Mouse (Mus musculus) hindbrain, embryonic 16.5 days (tissue): ENCODE data around the gene Nrip1. TPM values are rescaled to one million over a fixed set of nuclear protein-coding genes. Genes with fewer than 3 reads are reported as not detected.
"Not testable (repeated sequence)": the region's sequence is repeated elsewhere in the genome, so short reads cannot be mapped to it uniquely, and the experiment has no call there.

Experiments used
- ATAC-seq: fragments of 200-750 bp; cut with Nextera tagmentation; 2 replicates; pipeline ENCODE4 v1.8.0; 2017; ENCODE audit warnings: moderate TSS enrichment, moderate library complexity
- H3K27ac ChIP-seq: fragments of 300-500 bp; sonication (generic); 2 replicates; pipeline ENCODE4 v1.5.1; 2014; ENCODE audit warnings: low read depth, mild to moderate bottlenecking, control low read depth, low read length, moderate library complexity
- H3K27me3 ChIP-seq: fragments of 300-500 bp; sonication (generic); replicated peaks from 2 replicates; pipeline ENCODE4 v1.6.1; 2014; ENCODE audit warnings: low read length; ENCODE audit not compliant: control insufficient read depth, insufficient read depth
- H3K36me3 ChIP-seq: fragments of 300-500 bp; sonication (generic); 2 replicates; pipeline ENCODE4 v1.6.1; 2014; ENCODE audit warnings: mild to moderate bottlenecking, low read length, moderate library complexity, mixed read lengths; ENCODE audit not compliant: control insufficient read depth, insufficient read depth
- H3K4me1 ChIP-seq: fragments of 300-500 bp; sonication (generic); 2 replicates; pipeline ENCODE4 v1.6.1; 2014; ENCODE audit warnings: low read depth, low read length; ENCODE audit not compliant: control insufficient read depth, insufficient read depth
- H3K4me2 ChIP-seq: fragments of 300-500 bp; sonication (generic); 2 replicates; pipeline ENCODE4 v1.6.1; 2014; ENCODE audit warnings: mild to moderate bottlenecking, low read length, control low read depth, moderate library complexity
- H3K4me3 ChIP-seq: fragments of 300-500 bp; sonication (generic); 2 replicates; pipeline ENCODE4 v1.5.1; 2014; ENCODE audit warnings: mild to moderate bottlenecking, low read length, control low read depth, moderate library complexity
- H3K9ac ChIP-seq: fragments of 300-500 bp; sonication (generic); 2 replicates; pipeline ENCODE4 v1.6.1; 2014; ENCODE audit warnings: low read depth, mild to moderate bottlenecking, control low read depth, low read length, moderate library complexity
- H3K9me3 ChIP-seq: fragments of 300-500 bp; sonication (generic); 2 replicates; pipeline ENCODE4 v1.6.1; 2014; ENCODE audit warnings: mild to moderate bottlenecking, low read length, moderate library complexity; ENCODE audit not compliant: control insufficient read depth
- WGBS: fragments of 180-500 bp; shearing (Covaris S2); extraction: QIAGEN DNeasy Blood & Tissue Kit; methylation state at CpG from one replicate; pipeline ENCODE4 v1.1.7; 2014; 5-methylcytosine and 5-hydroxymethylcytosine counted together
- polyA plus RNA-seq: library from polyadenylated mRNA; unstranded; fragments of >200 nt; fragmentation: Nextera tagmentation; extraction: Ambion mirVana; gene quantifications from 2 replicates; pipeline ENCODE4 v1.2.1, GENCODE M21; 2015

Nrip1 gene
- polyA plus RNA-seq, 1 experiment from 2014 or later: 29.0 TPM

DNA sequence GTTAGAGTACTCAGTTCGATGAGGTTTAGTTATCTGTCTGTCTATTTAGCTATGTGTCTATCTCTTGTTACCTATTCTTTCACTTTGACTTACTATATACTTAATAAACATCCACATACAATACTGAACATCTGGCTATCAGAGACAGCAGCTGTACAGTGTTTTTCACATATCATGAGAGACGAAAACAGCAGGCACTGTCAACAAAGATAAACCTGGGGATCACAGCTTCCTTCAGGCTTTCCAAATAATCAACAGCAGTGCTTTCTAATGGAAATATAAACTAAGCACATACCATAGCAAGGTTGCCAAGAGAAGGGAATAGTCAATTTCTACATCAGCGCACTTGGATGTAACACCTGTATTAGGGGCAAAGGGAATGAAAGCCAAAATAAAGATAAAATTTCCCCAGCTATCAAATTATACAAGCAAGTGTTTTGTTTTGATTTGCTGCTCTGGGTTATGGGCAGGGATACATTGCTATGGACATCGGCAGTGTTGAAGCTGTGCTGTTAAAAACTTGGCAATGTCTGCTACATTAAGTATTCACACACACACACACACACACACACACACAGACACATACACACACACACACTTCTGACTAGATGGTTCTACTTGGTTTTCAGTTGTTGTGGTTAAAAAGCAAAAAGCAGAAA lies 35.2 kb upstream of the Nrip1 start:
- Histone ChIP-seq H3K27ac (no peak overlapping the region), H3K9me3 (no peaks in the 10 kb centered on the region), H3K4me3 (no peak overlapping the region), H3K27me3 (no peaks in the 10 kb centered on the region), H3K36me3 (no peaks in the 10 kb centered on the region), H3K4me2 (no peak overlapping the region), H3K4me1 (no peaks in the 10 kb centered on the region), H3K9ac (no peak overlapping the region)
- 84% methylated on average over 4 of the region's 4 CpGs for WGBS
- ATAC-seq: no peak

DNA sequence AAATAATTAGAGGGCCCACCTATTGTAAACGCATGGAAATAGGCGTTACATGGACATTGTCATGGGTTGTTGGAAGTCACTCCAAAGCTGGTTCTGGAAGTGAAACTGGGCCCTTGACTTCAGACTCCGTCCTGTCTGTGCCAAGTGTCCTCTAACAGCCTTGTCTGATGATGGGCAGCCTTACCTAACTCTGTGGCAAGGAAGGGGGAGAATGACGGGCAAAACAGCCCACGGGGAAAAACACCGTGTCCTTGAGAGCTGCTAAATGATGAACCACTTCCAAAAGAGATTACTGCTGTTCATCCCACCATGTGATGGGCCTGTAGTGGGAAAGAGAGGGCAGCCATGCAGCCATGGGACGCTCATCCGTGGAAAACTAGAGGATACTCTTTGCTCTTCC lies 34.6 kb upstream of the Nrip1 start:
- Histone ChIP-seq H3K4me3 (no peak overlapping the region), H3K27ac (no peak overlapping the region), H3K27me3 (no peaks in the 10 kb centered on the region), H3K4me2 (no peak overlapping the region), H3K9ac (no peak overlapping the region), H3K9me3 (no peaks in the 10 kb centered on the region), H3K36me3 (no peaks in the 10 kb centered on the region), H3K4me1 (no peaks in the 10 kb centered on the region)
- WGBS: 88% methylated on average over 8 of the region's 8 CpGs
- no peak for ATAC-seq

DNA sequence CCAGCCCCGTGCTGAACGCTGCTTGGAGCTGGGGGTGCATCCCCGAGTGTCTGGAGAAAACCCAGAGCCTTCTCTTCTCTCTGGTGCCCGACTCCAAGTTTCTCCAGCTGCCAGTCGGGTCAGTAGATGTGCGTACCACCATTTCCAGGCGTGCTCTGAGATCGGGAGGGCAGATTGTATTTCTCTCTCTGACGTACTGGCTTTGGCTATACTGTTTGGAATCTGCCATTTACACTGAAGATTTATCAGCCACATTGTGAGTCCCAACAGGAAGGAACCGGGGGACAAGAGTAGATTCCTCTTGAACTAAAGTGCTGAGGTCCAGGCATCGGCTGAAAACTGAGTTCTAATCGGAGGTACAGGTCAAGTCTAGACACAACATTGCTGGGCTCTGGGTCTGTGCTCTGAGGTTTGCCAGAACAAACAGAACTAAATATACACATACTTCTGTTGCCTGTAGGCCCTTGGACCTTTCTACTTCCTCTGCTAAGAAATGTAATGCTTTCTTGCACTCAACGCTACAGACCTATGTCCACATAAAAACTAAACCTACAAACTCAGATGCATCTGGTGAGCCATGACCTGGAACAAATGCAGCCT lies 33.8 kb upstream of the Nrip1 start:
- Histone ChIP-seq H3K4me1 (no peaks in the 10 kb centered on the region), H3K4me3 (no peak overlapping the region), H3K36me3 (no peaks in the 10 kb centered on the region), H3K27ac (no peak overlapping the region), H3K9ac (no peak overlapping the region), H3K27me3 (no peaks in the 10 kb centered on the region), H3K9me3 (no peaks in the 10 kb centered on the region), H3K4me2 (no peak overlapping the region)
- ATAC-seq: no peak
- WGBS: 80% methylated on average over 13 of the region's 13 CpGs

DNA sequence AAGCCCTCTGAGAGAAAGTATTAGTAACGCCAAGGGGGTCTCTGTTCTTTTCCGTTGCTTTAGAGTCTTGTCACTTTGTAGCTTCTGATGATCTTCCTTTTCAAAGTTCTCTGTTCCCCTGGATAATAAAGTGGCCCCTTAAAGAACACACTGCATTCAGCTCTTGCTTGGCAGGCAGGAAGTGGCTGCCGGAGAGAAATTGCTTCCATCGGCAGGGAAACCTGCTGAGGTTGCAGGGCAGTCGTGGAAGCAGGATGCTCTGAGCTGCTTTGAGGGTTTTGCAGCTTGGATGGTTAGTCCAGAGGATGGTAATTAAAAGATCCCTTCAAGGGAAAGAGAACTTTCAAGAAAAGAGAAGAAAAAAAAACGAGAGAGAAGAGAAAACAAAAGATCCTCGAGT lies 33.3 kb upstream of the Nrip1 start:
- ATAC-seq: no peak
- no peaks in the 10 kb centered on the region for H3K27me3 ChIP-seq
- H3K9ac ChIP-seq: no peak overlapping the region
- no peak overlapping the region for H3K4me3 ChIP-seq
- H3K36me3 ChIP-seq: no peaks in the 10 kb centered on the region
- no peak overlapping the region for H3K4me2 ChIP-seq
- no peaks in the 10 kb centered on the region for H3K4me1 ChIP-seq
- 49% methylated on average over 7 of the region's 7 CpGs for WGBS
- H3K27ac ChIP-seq: no peak overlapping the region
- H3K9me3 ChIP-seq: no peaks in the 10 kb centered on the region

DNA sequence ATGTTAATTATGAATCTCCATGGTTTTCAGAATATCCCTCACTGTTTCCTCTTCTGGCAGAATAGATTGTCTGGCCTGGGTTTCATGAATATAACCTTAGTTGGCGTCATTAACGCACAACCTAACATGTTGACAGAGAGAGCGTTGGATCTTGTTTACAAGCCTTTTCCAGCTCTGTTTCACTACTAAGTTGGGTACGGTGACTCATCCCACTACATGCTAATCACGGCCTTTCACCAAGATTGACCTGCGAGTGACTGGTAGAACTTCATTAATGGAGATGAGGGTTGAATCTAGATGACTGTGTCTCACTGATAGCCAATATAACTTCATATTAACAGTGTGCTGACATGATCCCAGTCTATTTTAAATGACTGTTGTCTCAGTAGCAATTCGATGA lies 32.7 kb upstream of the Nrip1 start:
- no peak overlapping the region for H3K4me3 ChIP-seq
- no peaks in the 10 kb centered on the region for H3K27me3 ChIP-seq
- 93% methylated on average over 7 of the region's 7 CpGs for WGBS
- H3K9ac ChIP-seq: no peak overlapping the region
- H3K4me1 ChIP-seq: no peaks in the 10 kb centered on the region
- no peak overlapping the region for H3K27ac ChIP-seq
- H3K36me3 ChIP-seq: no peaks in the 10 kb centered on the region
- H3K9me3 ChIP-seq: no peaks in the 10 kb centered on the region
- no peak overlapping the region for H3K4me2 ChIP-seq
- ATAC-seq: no peak

DNA sequence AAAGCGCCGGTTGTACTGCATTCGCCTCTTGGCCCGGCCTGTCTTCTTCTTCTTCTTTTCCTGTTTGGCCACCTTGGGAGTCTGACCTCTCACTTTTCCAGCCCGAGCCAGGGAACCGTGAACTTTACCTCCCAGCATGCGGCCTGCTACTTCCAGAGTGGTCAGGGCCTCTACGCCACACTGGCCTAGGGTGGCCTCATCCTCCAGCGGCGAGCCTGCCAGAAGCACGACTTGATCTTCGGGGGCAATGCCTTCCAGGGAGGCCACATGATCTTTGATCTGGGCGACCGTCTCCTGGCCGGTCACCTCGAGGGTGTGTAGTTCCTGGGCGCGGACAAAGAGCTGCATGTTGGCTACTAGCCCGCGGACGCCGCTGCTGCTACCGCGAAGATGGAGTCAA lies 29.7 kb upstream of the Nrip1 start:
- H3K27ac ChIP-seq, ATAC-seq, H3K36me3 ChIP-seq, H3K9ac ChIP-seq, H3K9me3 ChIP-seq, H3K4me3 ChIP-seq, H3K4me1 ChIP-seq, H3K27me3 ChIP-seq, H3K4me2 ChIP-seq: not testable (repeated sequence)
- WGBS: 93% methylated on average over 24 of the region's 24 CpGs

DNA sequence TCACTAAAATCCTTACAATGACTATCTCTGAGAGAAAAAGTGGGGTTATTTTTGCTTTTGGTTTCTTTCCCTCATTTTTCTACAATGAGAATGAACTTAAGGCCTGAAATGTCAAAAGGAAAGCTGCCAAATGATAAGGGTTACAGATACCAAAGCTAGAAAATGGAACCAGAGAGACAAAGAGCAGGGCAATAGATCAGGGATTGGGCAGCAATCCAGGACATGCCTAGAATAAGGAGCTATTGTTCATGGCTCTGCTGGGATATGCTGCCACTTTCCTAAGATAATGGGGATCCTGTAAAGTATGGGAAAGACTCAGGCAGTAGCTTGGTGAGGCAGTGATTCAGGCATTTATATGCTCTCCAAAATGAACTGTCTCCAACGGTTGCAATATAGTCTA lies 22.9 kb upstream of the Nrip1 start:
- WGBS: 22% methylated on average over 1 of the region's 1 CpGs
- no peaks in the 10 kb centered on the region for H3K9me3 ChIP-seq
- no peaks in the 10 kb centered on the region for H3K4me1 ChIP-seq
- H3K4me2 ChIP-seq: no peak overlapping the region
- H3K27me3 ChIP-seq: no peaks in the 10 kb centered on the region
- ATAC-seq: no peak
- H3K36me3 ChIP-seq: no peaks in the 10 kb centered on the region
- no peak overlapping the region for H3K27ac ChIP-seq
- no peak overlapping the region for H3K9ac ChIP-seq
- H3K4me3 ChIP-seq: no peak overlapping the region

DNA sequence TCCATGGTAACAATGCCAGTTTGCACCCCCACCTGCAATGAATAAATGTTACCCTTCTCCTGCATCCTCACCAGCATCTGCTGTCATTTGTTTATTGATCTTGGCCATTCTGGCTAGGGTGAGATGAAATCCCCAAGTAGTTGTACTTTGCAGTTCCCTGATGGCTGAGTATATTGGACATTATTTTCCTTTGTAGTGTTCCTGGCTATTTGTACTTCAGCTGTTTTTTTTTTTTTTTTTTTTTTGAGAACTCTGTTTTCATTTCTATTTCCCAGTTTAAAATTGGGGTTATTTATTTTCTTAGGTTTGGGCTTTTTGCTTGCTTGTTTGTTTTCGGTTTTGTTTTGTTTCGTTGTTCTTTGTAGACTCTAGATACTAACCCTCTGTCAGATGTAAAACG lies 19.6 kb upstream of the Nrip1 start:
- Histone ChIP-seq H3K27ac (no peak overlapping the region), H3K4me2 (no peak overlapping the region), H3K4me3 (no peak overlapping the region), H3K9me3 (no peaks in the 10 kb centered on the region), H3K9ac (no peak overlapping the region), H3K27me3 (no peaks in the 10 kb centered on the region), H3K4me1 (no peaks in the 10 kb centered on the region), H3K36me3 (no peaks in the 10 kb centered on the region)
- no peak for ATAC-seq
- WGBS: 66% methylated on average over 3 of the region's 3 CpGs

DNA sequence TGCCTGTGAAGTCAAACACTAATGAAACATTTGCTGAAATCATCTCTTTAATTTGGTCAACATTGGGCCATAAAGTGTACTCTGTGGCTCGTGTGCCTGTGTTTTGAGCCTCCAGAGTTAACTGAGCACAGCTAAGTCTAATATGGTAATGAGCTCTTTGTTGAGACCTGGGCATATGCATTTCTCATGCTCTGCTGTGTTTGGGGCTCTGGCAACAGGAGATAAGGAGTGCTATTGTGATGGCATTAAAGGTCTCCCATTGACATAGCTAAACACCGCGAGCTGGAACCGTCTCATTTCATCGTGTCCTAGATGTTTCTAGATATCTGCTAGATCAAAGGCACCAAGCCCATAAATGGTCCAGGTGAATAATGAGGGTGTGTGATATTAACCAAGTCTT lies 12.9 kb upstream of the Nrip1 start:
- H3K36me3 ChIP-seq: no peaks in the 10 kb centered on the region
- H3K4me3 ChIP-seq: no peak overlapping the region
- no peaks in the 10 kb centered on the region for H3K9me3 ChIP-seq
- WGBS: 46% methylated on average over 5 of the region's 5 CpGs
- H3K4me1 ChIP-seq: no peaks in the 10 kb centered on the region
- no peak for ATAC-seq
- H3K27ac ChIP-seq: no peak overlapping the region
- no peak overlapping the region for H3K4me2 ChIP-seq
- no peak overlapping the region for H3K9ac ChIP-seq
- no peaks in the 10 kb centered on the region for H3K27me3 ChIP-seq
